Mouse (Mus musculus) G1E (cell line): ENCODE measurements at regions not wholly inside any gene's neighbourhood (a gene's known extent, or its start where the extent isn't known, plus 50 kb on each side); places are given as distances from the start of the nearest gene placed in this dataset.

Experiments used
- ATAC-seq: 2 replicates; pipeline ENCODE4 v1.8.0; 2016; ENCODE audit warnings: mild to moderate bottlenecking; ENCODE audit not compliant: insufficient number of reproducible peaks, poor library complexity, low FRiP score, severe bottlenecking; ENCODE audit errors: extremely low read depth
- DNase-seq: peaks from one replicate; pipeline ENCODE4 v3.0.0; 2012; ENCODE audit warnings: low spot score
- H3K27me3 ChIP-seq: 2 replicates; pipeline ENCODE4 v1.6.1; 2012; ENCODE audit warnings: mild to moderate bottlenecking, low read length, inconsistent platforms; ENCODE audit not compliant: insufficient read depth
- H3K36me3 ChIP-seq: replicated peaks from 2 replicates; pipeline ENCODE3; 2012; ENCODE audit warnings: mild to moderate bottlenecking, inconsistent platforms
- H3K4me1 ChIP-seq: 2 replicates; pipeline ENCODE4 v1.6.1; 2012; ENCODE audit warnings: low read depth, low read length, inconsistent platforms, mixed read lengths; ENCODE audit not compliant: insufficient read depth
- H3K4me3 ChIP-seq: 2 replicates; pipeline ENCODE4 v1.5.1; 2012; ENCODE audit warnings: low read depth, mild to moderate bottlenecking, inconsistent platforms, low read length, moderate library complexity, mixed read lengths
- H3K9me3 ChIP-seq: replicated peaks from 2 replicates; pipeline ENCODE4 v1.6.1; 2012; ENCODE audit warnings: inconsistent platforms
- CTCF ChIP-seq: IDR thresholded peaks from 2 replicates; pipeline ENCODE4 v1.5.1; 2012; ENCODE audit warnings: low read depth, low read length, inconsistent platforms, mixed read lengths
- GATA1 ChIP-seq: IDR thresholded peaks from 2 replicates; pipeline ENCODE4 v1.6.1; 2012; ENCODE audit warnings: borderline replicate concordance, low read length, inconsistent platforms, mixed read lengths
- GATA2 ChIP-seq: IDR thresholded peaks from 2 replicates; pipeline ENCODE4 v1.6.1; 2012; ENCODE audit warnings: low read depth, low read length, inconsistent platforms, borderline replicate concordance
- POLR2AphosphoS5 ChIP-seq: IDR thresholded peaks from 2 replicates; pipeline ENCODE4 v1.6.1; 2012; ENCODE audit warnings: low read depth, low read length, inconsistent platforms; ENCODE audit not compliant: insufficient replicate concordance
- TAL1 ChIP-seq: conservative IDR thresholded peaks from 2 replicates; pipeline ENCODE4 v1.6.1; 2012; ENCODE audit warnings: low read depth, low read length, inconsistent platforms, mixed read lengths

DNA sequence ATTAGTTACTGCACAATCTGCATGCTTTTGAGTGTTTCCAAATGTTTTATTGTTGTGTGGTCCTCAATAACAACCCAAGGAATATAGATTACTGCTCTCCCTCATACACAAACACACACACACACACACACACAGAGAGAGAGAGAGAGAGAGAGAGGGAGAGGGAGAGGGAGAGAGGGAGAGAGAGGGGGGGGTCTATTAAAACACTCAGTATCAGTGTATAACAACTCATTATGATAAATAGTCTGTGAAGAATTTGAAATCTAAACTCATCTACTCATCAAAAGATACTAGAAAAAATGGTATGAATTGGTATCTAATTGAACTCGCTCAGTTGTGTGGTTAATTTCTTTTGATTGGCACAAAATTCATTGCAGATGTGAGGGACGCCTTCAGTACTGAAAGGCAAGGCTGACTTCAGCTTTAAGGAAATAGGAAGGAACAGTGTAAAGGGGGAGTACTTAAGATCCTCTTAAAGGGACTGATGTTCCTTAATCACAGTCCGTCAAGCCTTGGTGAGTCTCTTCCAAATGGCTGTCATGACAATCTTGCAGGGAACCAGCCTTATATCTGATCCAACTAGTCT lies 72.6 kb upstream of the Npy2r start:
- no peak for DNase-seq
- ATAC-seq: no peak
- Histone ChIP-seq H3K9me3 (no peaks in the 10 kb centered on the region), H3K4me1 (no peaks in the 10 kb centered on the region), H3K36me3 (no peaks in the 10 kb centered on the region), H3K27me3 (no peaks in the 10 kb centered on the region), H3K4me3 (no peak overlapping the region)
- TF ChIP-seq TAL1 (no peak), CTCF (no peak), GATA2 (no peak), GATA1 (no peak), POLR2AphosphoS5 (no peak)

DNA sequence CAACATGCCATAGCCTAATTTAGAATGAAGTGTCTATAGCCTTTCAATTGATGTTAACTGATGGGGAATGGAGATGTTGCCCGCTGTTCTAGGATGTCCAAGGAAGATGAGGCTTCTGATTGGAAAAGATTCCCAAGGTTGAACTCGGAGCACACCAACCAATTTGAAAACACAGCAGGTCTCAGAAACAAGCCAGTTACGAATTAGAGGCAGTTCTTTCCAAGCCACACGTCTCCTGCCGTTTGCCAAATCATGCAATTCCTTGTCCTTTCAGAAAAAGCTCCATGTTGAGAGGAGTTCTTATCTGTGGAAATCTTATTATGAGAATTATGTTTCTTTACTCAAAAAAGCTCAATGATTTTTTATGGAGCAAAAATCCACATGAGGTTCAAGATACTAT lies 71.5 kb upstream of the Npy2r start:
- Histone ChIP-seq H3K4me1 (no peaks in the 10 kb centered on the region), H3K27me3 (no peaks in the 10 kb centered on the region), H3K4me3 (no peak overlapping the region), H3K36me3 (no peaks in the 10 kb centered on the region), H3K9me3 (no peaks in the 10 kb centered on the region)
- DNase-seq: no peak
- ATAC-seq: no peak
- TF ChIP-seq POLR2AphosphoS5: no peak
- no peak for TF ChIP-seq TAL1
- no peak for TF ChIP-seq CTCF
- no peak for TF ChIP-seq GATA2

DNA sequence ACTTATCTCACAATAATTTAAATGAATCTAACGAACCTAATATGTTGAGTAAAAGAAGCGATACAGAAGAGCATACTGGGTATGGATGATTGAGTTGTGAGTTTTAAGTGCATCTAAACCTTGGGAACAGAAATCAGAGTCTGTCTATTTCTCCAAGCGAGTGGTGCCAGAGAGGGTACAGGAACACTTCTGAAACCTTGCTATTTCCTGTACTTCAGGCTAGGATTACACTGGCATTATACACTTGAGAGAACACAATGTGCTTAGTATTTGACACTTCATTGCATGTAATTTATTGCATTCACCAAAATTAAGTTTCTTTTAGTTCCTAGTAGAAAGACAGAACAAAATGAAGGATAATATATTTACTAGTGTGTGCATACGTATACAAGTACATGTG lies 54.0 kb upstream of the Npy2r start:
- no peaks in the 10 kb centered on the region for H3K9me3 ChIP-seq
- H3K27me3 ChIP-seq: no peaks in the 10 kb centered on the region
- H3K4me3 ChIP-seq: no peak overlapping the region
- H3K36me3 ChIP-seq: no peaks in the 10 kb centered on the region
- TF ChIP-seq GATA1 (no peak), CTCF (no peak), TAL1 (no peak), POLR2AphosphoS5 (no peak), GATA2 (no peak)
- no peaks in the 10 kb centered on the region for H3K4me1 ChIP-seq
- DNase-seq: no peak
- no peak for ATAC-seq

DNA sequence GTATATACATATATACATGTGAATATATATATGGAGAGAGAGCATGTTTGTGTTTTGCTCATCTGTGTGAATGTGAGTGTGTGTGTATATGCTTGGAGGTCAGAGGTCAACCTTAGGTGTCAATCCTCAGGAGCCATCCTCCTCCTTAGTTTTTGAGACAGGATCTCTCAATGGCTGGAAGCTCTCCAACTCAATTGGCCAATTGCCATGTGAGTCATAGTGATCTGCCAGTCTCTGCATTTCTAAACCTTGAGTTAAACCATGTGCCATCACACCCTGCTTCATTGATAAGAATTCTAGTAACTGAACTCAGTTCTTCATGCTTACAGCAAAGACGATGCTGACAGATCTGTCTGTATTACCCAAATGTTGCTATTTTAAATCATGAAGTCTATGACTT lies 50.8 kb upstream of the Npy2r start:
- Histone ChIP-seq H3K9me3 (no peaks in the 10 kb centered on the region), H3K4me3 (no peak overlapping the region), H3K27me3 (no peaks in the 10 kb centered on the region), H3K36me3 (no peaks in the 10 kb centered on the region), H3K4me1 (no peaks in the 10 kb centered on the region)
- ATAC-seq (no peak), DNase-seq (no peak)
- no peak for TF ChIP-seq GATA2
- no peak for TF ChIP-seq GATA1
- no peak for TF ChIP-seq TAL1
- TF ChIP-seq CTCF: no peak
- TF ChIP-seq POLR2AphosphoS5: no peak
